Comparison of ENCODE assay signal across 9 mouse cellular contexts in genomic region chr2:30439631-30440030, GRCm38 (mm10). TPM values are rescaled to one million over a fixed set of nuclear protein-coding genes. Genes with fewer than 3 reads are reported as not detected.
DNase-seq lines count a peak whose midpoint lies in the region; ATAC-seq and TF ChIP-seq lines count a peak whose summit lies in the region.
"Had no signal": no experiment of that assay in that cellular context is flagged by ENCODE, and none has a peak within 500 bp of the region (broad histone marks: within the 10 kb centered on the region; RNA-seq: fewer than 3 reads in every experiment).

No protein-coding gene starts in this region.

- H3K4me3 ChIP-seq in heart, embryonic 10.5 days = no peak overlapping the region
- no peak overlapping the region for H3K4me3 ChIP-seq in lung, postnatal 0 days (ENCODE audit: low read depth, low read length)
- H3K4me3 ChIP-seq in intestine, embryonic 16.5 days (ENCODE audit: low read length) = no peak overlapping the region
- no peak overlapping the region for H3K4me3 ChIP-seq in olfactory bulb, adult 2 months (ENCODE audit: insufficient read depth, low read depth, low read length)

- H3K27ac ChIP-seq in heart, embryonic 10.5 days = peak overlapping the region; percentile 93
- peak overlapping the region; percentile 20; the same call in 1 of the 2 replicates for H3K27ac ChIP-seq in lung, postnatal 0 days (ENCODE audit: low read length)
- H3K27ac ChIP-seq in intestine, embryonic 16.5 days (ENCODE audit: low read length) = peak overlapping the region; percentile 100
- H3K27ac ChIP-seq in olfactory bulb, adult 2 months (ENCODE audit: insufficient read depth, low read depth, low read length) = peak overlapping the region; percentile 27; the same call in 1 of the 2 replicates

- intact Hi-C loops in heart, postnatal 25 days (cut with DNase I) = loop anchor here (5.0 kb wide), 1 partner anchor 338 kb away; no protein-coding TSS in a partner anchor
- intact Hi-C loops in left cerebral cortex, postnatal 4 days (cut with DNase I) = loop anchor here (5.0 to 10.0 kb wide), 2 partner anchors 353 to 495 kb away; no protein-coding TSS in a partner anchor

- peaks cover 59% of the 10 kb centered on the region for H3K4me1 ChIP-seq in heart, embryonic 10.5 days
- peaks cover 30% of the 10 kb centered on the region for H3K4me1 ChIP-seq in lung, postnatal 0 days (ENCODE audit: insufficient read depth, low read depth, low read length)
- peaks cover 46% of the 10 kb centered on the region for H3K4me1 ChIP-seq in intestine, embryonic 16.5 days (ENCODE audit: control insufficient read depth, insufficient read depth, low read length)
- H3K4me1 ChIP-seq in olfactory bulb, adult 2 months (ENCODE audit: control insufficient read depth, insufficient read depth, low read length) = peaks cover 42% of the 10 kb centered on the region

- H3K9me3 ChIP-seq in heart, embryonic 10.5 days = no peaks in the 10 kb centered on the region
- H3K9me3 ChIP-seq in lung, postnatal 0 days (ENCODE audit: low read length) = no peaks in the 10 kb centered on the region
- no peaks in the 10 kb centered on the region for H3K9me3 ChIP-seq in intestine, embryonic 16.5 days (ENCODE audit: control insufficient read depth, low read length)

- H3K36me3 ChIP-seq in heart, embryonic 10.5 days = peaks cover 56% of the 10 kb centered on the region
- peaks cover 28% of the 10 kb centered on the region for H3K36me3 ChIP-seq in lung, postnatal 0 days (ENCODE audit: insufficient read depth, low read length)
- no peaks in the 10 kb centered on the region; the same call in 1 of the 2 replicates for H3K36me3 ChIP-seq in intestine, embryonic 16.5 days (ENCODE audit: control insufficient read depth, insufficient read depth, low read length)

- 91% methylated on average over 6 of the region's 6 CpGs for WGBS in heart, embryonic 10.5 days
- WGBS in lung, postnatal 0 days = 88% methylated on average over 6 of the region's 6 CpGs
- 92% methylated on average over 6 of the region's 6 CpGs for WGBS in intestine, embryonic 16.5 days
- 84% methylated on average over 6 of the region's 6 CpGs for WGBS in olfactory bulb, adult 2 months

- no peak for TF ChIP-seq EP300 in lung, postnatal 0 days (IDR thresholded peaks at IDR 0.05)

- TF ChIP-seq POLR2A in olfactory bulb, adult 2 months (IDR thresholded peaks at IDR 0.05; ENCODE audit: insufficient read depth, low read depth, low read length) = no peak

- TF ChIP-seq CTCF in lung, postnatal 0 days (IDR thresholded peaks at IDR 0.05) = no peak
- TF ChIP-seq CTCF in olfactory bulb, adult 2 months (IDR thresholded peaks at IDR 0.05; ENCODE audit: insufficient read depth, low read depth, low read length) = no peak

- H3K9ac ChIP-seq in lung, postnatal 0 days (replicated peaks; ENCODE audit: low read depth) = no peak overlapping the region
- peak overlapping the region; percentile 67 for H3K9ac ChIP-seq in intestine, embryonic 16.5 days (ENCODE audit: low read depth, low read length)

- no peak overlapping the region for H3K4me2 ChIP-seq in lung, postnatal 0 days (replicated peaks; ENCODE audit: low read depth, low read length)
- no peak overlapping the region for H3K4me2 ChIP-seq in intestine, embryonic 16.5 days (ENCODE audit: low read depth, low read length)

- no peak for ATAC-seq in lung, postnatal 0 days
- ATAC-seq in intestine, embryonic 16.5 days = no peak

- no peaks in the 10 kb centered on the region for H3K27me3 ChIP-seq in heart, embryonic 10.5 days (ENCODE audit: insufficient read depth, poor library complexity, severe bottlenecking)
- H3K27me3 ChIP-seq in lung, postnatal 0 days (replicated peaks; ENCODE audit: insufficient read depth, low read length) = no peaks in the 10 kb centered on the region
- no peaks in the 10 kb centered on the region for H3K27me3 ChIP-seq in intestine, embryonic 16.5 days (replicated peaks; ENCODE audit: control insufficient read depth, insufficient read depth, low read length)

- no peak for DNase-seq in heart, embryonic 10.5 days (ENCODE audit: low spot score)
- DNase-seq in heart, postnatal 25 days (ENCODE audit: low spot score) = no peak
- DNase-seq in lung, postnatal 0 days (ENCODE audit: low spot score) = no peak
- no peak for DNase-seq in lung, postnatal 14 days
- no peak for DNase-seq in yolk sac, embryonic 10.5 days (ENCODE audit: low spot score)
- no peak for DNase-seq in left cerebral cortex, postnatal 4 days
- DNase-seq: layer of hippocampus, postnatal 36 days had no signal

RNA-seq across cellular contexts. Expression of gene Ptpa, which starts 23.8 kb away (rescaled TPM):
- 129 and 140 TPM in 2 replicates for polyA plus RNA-seq in heart, embryonic 10.5 days (2016; fragmentation: Nextera tagmentation; extraction: Ambion mirVana)
- 10 to 100 TPM; 91.2 to 92.3 TPM for total RNA-seq in heart, postnatal 25 days (2021)
- polyA plus RNA-seq in lung, postnatal 0 days (2015; fragmentation: Nextera tagmentation; extraction: Ambion mirVana) = 88.0 and 93.3 TPM in 2 replicates
- 120 and 132 TPM in 2 replicates for polyA plus RNA-seq in intestine, embryonic 16.5 days (2015; fragmentation: Nextera tagmentation; extraction: Ambion mirVana)
- not detected in 2 replicates for polyA plus RNA-seq in olfactory bulb, adult 2 months (2012; ENCODE audit: insufficient read depth, insufficient read length, low replicate concordance, missing spikeins)
- 100 to 1,000 TPM; 145 to 153 TPM for total RNA-seq in left cerebral cortex, postnatal 4 days (2021)

RNA-seq across cellular contexts. Expression of gene Crat, which starts 24.0 kb away (rescaled TPM):
- polyA plus RNA-seq in heart, embryonic 10.5 days (2016; fragmentation: Nextera tagmentation; extraction: Ambion mirVana) = 36.1 and 55.2 TPM in 2 replicates
- 100 to 1,000 TPM; 433 to 486 TPM for total RNA-seq in heart, postnatal 25 days (2021)
- polyA plus RNA-seq in lung, postnatal 0 days (2015; fragmentation: Nextera tagmentation; extraction: Ambion mirVana) = 36.5 and 37.4 TPM in 2 replicates
- polyA plus RNA-seq in intestine, embryonic 16.5 days (2015; fragmentation: Nextera tagmentation; extraction: Ambion mirVana) = 25.9 and 29.4 TPM in 2 replicates
- polyA plus RNA-seq in olfactory bulb, adult 2 months (2012; ENCODE audit: insufficient read depth, insufficient read length, low replicate concordance, missing spikeins) = not detected in 2 replicates
- total RNA-seq in left cerebral cortex, postnatal 4 days (2021) = 10 to 100 TPM; 33.2 to 33.3 TPM

RNA-seq across cellular contexts. Expression of gene Ier5l, which starts 34.4 kb away (rescaled TPM):
- 1.00 and 2.2 TPM in 2 replicates for polyA plus RNA-seq in heart, embryonic 10.5 days (2016; fragmentation: Nextera tagmentation; extraction: Ambion mirVana)
- 1 to 10 TPM; 4.1 to 6.9 TPM for total RNA-seq in heart, postnatal 25 days (2021)
- polyA plus RNA-seq in lung, postnatal 0 days (2015; fragmentation: Nextera tagmentation; extraction: Ambion mirVana) = 3.6 and 4.0 TPM in 2 replicates
- polyA plus RNA-seq in intestine, embryonic 16.5 days (2015; fragmentation: Nextera tagmentation; extraction: Ambion mirVana) = 0.61 and 0.75 TPM in 2 replicates
- polyA plus RNA-seq in olfactory bulb, adult 2 months (2012; ENCODE audit: insufficient read depth, insufficient read length, low replicate concordance, missing spikeins) = not detected in 2 replicates
- total RNA-seq in left cerebral cortex, postnatal 4 days (2021) = 10 to 100 TPM; 10.8 to 13.2 TPM

RNA-seq across cellular contexts. Expression of gene Dolpp1, which starts 47.6 kb away (rescaled TPM):
- polyA plus RNA-seq in heart, embryonic 10.5 days (2016; fragmentation: Nextera tagmentation; extraction: Ambion mirVana) = 29.9 and 36.1 TPM in 2 replicates
- 10 to 100 TPM in 1 of 2 experiments, 1 to 10 TPM in 1; 8.3 to 10.4 TPM for total RNA-seq in heart, postnatal 25 days (2021)
- 25.0 and 26.1 TPM in 2 replicates for polyA plus RNA-seq in lung, postnatal 0 days (2015; fragmentation: Nextera tagmentation; extraction: Ambion mirVana)
- polyA plus RNA-seq in intestine, embryonic 16.5 days (2015; fragmentation: Nextera tagmentation; extraction: Ambion mirVana) = 59.4 and 63.3 TPM in 2 replicates
- not detected in 2 replicates for polyA plus RNA-seq in olfactory bulb, adult 2 months (2012; ENCODE audit: insufficient read depth, insufficient read length, low replicate concordance, missing spikeins)
- 10 to 100 TPM; 41.1 to 43.9 TPM for total RNA-seq in left cerebral cortex, postnatal 4 days (2021)

Comparison
In these comparisons a context has a peak if more than half of its experiments do, and no peak if none do; other contexts are left out.
1. H3K27ac ChIP-seq: peak in every context shown above with its lines; median percentile 100 in intestine, embryonic 16.5 days; 93 in heart, embryonic 10.5 days; 27 in olfactory bulb, adult 2 months; 20 in lung, postnatal 0 days.
2. RNA of gene Crat, which starts 24.0 kb away (polyA plus RNA-seq): 36.5 to 37.4 TPM in lung, postnatal 0 days, 36.1 to 55.2 TPM in heart, embryonic 10.5 days and 25.9 to 29.4 TPM in intestine, embryonic 16.5 days; not detected in olfactory bulb, adult 2 months; every median in the first group is over 10 times any median in the second.